Mouse (Mus musculus): ENCODE results near the gene Lipe.

DNA sequence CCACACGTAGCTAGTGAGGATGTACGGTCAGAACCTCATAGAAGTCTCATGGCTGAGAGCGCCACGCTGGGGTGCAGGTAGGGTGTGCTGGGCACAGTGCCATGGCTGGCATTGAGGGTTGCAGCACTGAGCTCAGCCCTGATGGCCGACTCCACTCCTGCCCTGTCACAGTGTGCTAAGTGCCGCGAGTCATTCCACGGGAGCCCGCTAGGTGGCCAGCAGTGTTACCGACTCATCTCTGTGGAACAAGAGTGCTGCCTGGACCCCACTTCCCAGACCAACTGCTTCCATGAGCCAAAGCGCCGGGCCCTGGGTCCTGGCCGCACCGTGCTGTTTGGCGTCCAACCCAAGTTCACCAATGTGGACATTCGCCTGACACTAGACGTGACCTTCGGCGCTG is 35.4 kb downstream of the Lipe start:
- TF ChIP-seq CTCF (IDR thresholded peaks at IDR 0.05; ENCODE audit: extremely low read depth, insufficient read depth, insufficient read length, insufficient replicate concordance) (no peak), POLR2A (IDR thresholded peaks at IDR 0.05; ENCODE audit: low read depth, low read length) (no peak)
